Comparison of ENCODE assay signal across 9 mouse cellular contexts in the genomic region with DNA sequence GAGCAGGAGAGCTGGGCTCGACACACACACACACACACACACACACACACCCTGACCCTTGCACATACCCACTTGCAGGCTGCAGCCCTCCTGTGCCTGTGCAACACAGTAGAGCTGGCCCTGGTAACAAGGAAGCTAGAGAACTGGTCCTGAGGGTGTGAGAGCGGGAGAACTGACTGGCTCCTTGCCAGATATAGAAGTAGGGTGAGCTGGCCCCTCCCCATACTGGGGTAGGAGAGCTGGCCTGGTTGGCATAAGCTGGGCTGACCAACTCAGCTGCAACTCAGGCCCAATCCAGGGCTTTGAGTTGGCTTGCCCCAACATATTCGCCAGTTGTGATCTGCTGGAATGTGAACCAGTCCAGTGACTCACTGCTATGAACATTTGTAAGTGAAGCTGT. TPM values are rescaled to one million over a fixed set of nuclear protein-coding genes. Genes with fewer than 3 reads are reported as not detected.
DNase-seq lines count a peak whose midpoint lies in the region.
"Had no signal": no experiment of that assay in that cellular context is flagged by ENCODE, and none has a peak within 500 bp of the region (broad histone marks: within the 10 kb centered on the region; RNA-seq: fewer than 3 reads in every experiment).

No protein-coding gene starts in this region.

- DNase-seq in adrenal gland, adult 2 months, result peak; percentile 72
- no peak for DNase-seq in adrenal gland, adult 8-10 months
- peak; percentile 57 to 80 for DNase-seq in urinary bladder, adult 18-20 months (ENCODE audit: low spot score in 2 of 2)
- DNase-seq in urinary bladder, postnatal 10 days (ENCODE audit: low spot score), result no peak
- peak; percentile 29 to 53 for DNase-seq in kidney, postnatal 4 days
- DNase-seq in urinary bladder, postnatal 4 days (ENCODE audit: low spot score in 2 of 2), result peak; percentile 43 to 61
- no peak for DNase-seq in thymus, postnatal 25 days
- no peak for DNase-seq in layer of hippocampus, adult 18-20 months (ENCODE audit: low spot score in 2 of 2)
- DNase-seq: B cell, adult 2 months had no signal

RNA-seq across cellular contexts. Expression of gene Sc5d, which starts 51.8 kb away (rescaled TPM):
- 100 to 1,000 TPM in 1 of 2 experiments, 10 to 100 TPM in 1; 55.2 to 220 TPM for total RNA-seq in adrenal gland, adult 2 months (2021)
- 26.2 and 55.2 TPM in 2 replicates for polyA plus RNA-seq in adrenal gland, adult 2 months (2012; rRNA removed)
- 100 to 1,000 TPM in 1 of 4 experiments, 10 to 100 TPM in 3; 66.2 to 126 (median 84.4) TPM for total RNA-seq in adrenal gland, adult 8-10 months (2022)
- 10 to 100 TPM; 55.1 to 56.8 TPM for total RNA-seq in layer of hippocampus, adult 18-20 months (2021)

Comparison
In these comparisons a context has a peak if more than half of its experiments do, and no peak if none do; other contexts are left out.
1. DNase-seq: peak in adrenal gland, adult 2 months (single experiment), urinary bladder, adult 18-20 months (2 of 2), kidney, postnatal 4 days (2 of 2) and urinary bladder, postnatal 4 days (2 of 2); none in adrenal gland, adult 8-10 months (single experiment), urinary bladder, postnatal 10 days (single experiment), thymus, postnatal 25 days (single experiment) and layer of hippocampus, adult 18-20 months (0 of 2).